Mouse (Mus musculus): Measurements from ENCODE around the gene Cpsf6. TPM values are rescaled to one million over a fixed set of nuclear protein-coding genes. Genes with fewer than 3 reads are reported as not detected.

Cpsf6 gene
- polyA plus RNA-seq, 1 experiment from 2014 or later: 126 TPM

DNA sequence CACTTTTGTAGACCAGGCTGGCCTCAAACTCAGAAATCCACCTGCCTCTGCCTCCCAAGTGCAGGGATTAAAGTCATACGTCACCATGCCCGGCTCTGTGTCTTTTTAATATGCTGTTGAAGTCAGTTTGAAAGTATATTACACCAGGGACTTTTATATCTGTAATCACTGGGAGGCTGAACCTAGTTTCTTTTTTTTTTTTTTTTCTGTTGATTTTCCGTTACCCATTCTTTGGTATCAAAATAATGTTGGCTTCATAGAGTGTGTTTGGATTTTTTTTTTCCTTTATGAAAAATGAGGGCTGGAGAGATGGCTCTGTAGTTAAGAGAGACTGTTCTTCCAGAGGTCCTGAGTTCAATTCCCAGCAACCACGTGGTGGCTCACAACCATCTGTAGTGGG is 5.6 kb upstream of the Cpsf6 start:
- Histone ChIP-seq H3K9ac (no peak overlapping the region), H3K4me3 (no peak overlapping the region), H3K4me1 (replicated peaks) (no peaks in the 10 kb centered on the region), H3K4me2 (no peak overlapping the region), H3K36me3 (no peaks in the 10 kb centered on the region), H3K9me3 (no peaks in the 10 kb centered on the region), H3K27ac (replicated peaks) (no peak overlapping the region), H3K27me3 (no peaks in the 10 kb centered on the region)
- WGBS: 82% methylated on average over 4 of the region's 4 CpGs
- ATAC-seq (ENCODE audit: low FRiP score, low read depth): no peak

DNA sequence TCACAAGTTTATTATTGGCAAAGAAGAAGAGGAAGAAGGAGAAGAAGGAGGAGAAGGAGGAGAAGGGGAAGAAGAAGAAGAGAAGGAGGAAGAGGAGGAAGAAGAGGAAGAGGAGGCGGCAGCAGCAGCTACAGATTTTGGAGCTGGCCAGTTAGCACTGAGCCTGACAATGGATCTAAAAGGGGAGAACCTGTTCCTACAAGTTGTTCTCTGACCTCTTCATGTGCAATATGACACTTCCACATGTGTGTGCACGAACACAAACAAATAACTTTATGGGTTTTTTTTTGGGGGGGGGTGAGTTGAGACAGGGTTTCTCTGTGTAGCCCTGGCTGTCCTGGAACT is 5.2 kb upstream of the Cpsf6 start:
- H3K36me3 ChIP-seq: no peaks in the 10 kb centered on the region
- ATAC-seq (ENCODE audit: low FRiP score, low read depth): no peak
- no peaks in the 10 kb centered on the region for H3K9me3 ChIP-seq
- no peak overlapping the region for H3K4me3 ChIP-seq
- H3K4me2 ChIP-seq: no peak overlapping the region
- 81% methylated on average over 2 of the region's 2 CpGs for WGBS
- no peaks in the 10 kb centered on the region for H3K27me3 ChIP-seq
- no peaks in the 10 kb centered on the region for H3K4me1 ChIP-seq (replicated peaks)
- no peak overlapping the region for H3K27ac ChIP-seq (replicated peaks)
- no peak overlapping the region for H3K9ac ChIP-seq

- H3K4me1 ChIP-seq (replicated peaks): no peaks in the 10 kb centered on the region
- H3K9me3 ChIP-seq: no peaks in the 10 kb centered on the region
- H3K9ac ChIP-seq: no peak overlapping the region
- H3K36me3 ChIP-seq: no peaks in the 10 kb centered on the region
- no peak overlapping the region for H3K4me2 ChIP-seq
- no peak overlapping the region for H3K4me3 ChIP-seq
- WGBS: 83% methylated on average over 4 of the region's 4 CpGs
- H3K27me3 ChIP-seq: no peaks in the 10 kb centered on the region
- no peak overlapping the region for H3K27ac ChIP-seq (replicated peaks)
- no peak for ATAC-seq (ENCODE audit: low FRiP score, low read depth)
Observed at GRCm38 (mm10) chr10:117384386-117385085, 4.7 kb upstream of the Cpsf6 start.

DNA sequence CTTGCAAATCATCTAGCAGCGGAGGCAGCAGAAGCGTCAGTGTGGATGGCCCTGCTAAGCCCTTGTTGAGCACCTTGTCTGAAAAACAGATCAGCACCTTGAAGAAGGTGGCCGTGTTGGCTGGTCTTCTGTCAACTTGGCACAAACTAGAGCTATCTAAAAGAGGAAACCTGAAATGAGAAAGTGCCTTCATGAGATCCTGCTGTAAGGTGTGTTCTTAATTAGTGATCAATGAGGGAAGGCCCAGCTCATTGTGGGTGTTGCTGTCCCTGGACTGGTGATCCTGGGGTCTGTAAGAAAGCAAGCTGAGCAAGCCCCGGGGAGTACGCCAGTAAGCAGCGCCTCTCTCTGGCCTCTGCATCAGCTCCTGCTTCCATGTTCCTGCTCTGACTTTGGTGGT is 4.1 kb upstream of the Cpsf6 start:
- WGBS: 78% methylated on average over 6 of the region's 6 CpGs
- no peaks in the 10 kb centered on the region for H3K36me3 ChIP-seq
- ATAC-seq (ENCODE audit: low FRiP score, low read depth): no peak

GRCm38 (mm10) chr10:117382996-117383550 is 3.3 kb upstream of the Cpsf6 start:
- Histone ChIP-seq H3K4me2 (no peak overlapping the region), H3K27ac (replicated peaks) (no peak overlapping the region), H3K36me3 (no peaks in the 10 kb centered on the region), H3K27me3 (no peaks in the 10 kb centered on the region), H3K4me1 (replicated peaks) (no peaks in the 10 kb centered on the region), H3K4me3 (no peak overlapping the region), H3K9me3 (no peaks in the 10 kb centered on the region), H3K9ac (no peak overlapping the region)
- WGBS: 73% methylated on average over 8 of the region's 8 CpGs
- no peak for ATAC-seq (ENCODE audit: low FRiP score, low read depth)

More for the DNA sequence above, 4.1 kb upstream of the Cpsf6 start:
- Histone ChIP-seq H3K27ac (replicated peaks) (no peak overlapping the region), H3K4me1 (replicated peaks) (no peaks in the 10 kb centered on the region), H3K27me3 (no peaks in the 10 kb centered on the region), H3K4me3 (no peak overlapping the region), H3K4me2 (no peak overlapping the region), H3K9me3 (no peaks in the 10 kb centered on the region), H3K9ac (no peak overlapping the region)

DNA sequence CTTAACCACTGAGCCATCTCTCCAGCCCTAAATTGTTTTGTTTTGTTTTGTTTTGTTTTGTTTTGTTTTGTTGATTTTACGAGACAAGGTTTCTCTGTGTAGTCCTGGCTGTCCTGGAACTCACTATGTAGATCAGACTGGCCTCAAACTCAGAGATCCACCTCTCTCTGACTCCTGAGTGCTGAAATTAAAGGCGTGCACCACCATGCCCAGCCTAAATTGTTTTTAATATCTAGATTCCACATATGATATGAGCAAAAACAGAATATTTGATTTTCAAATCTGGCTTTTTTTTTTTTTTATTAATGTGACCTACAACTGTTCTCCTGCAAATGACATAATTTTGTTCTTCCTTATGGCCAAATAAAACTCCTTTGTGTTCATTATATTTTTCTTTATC is 2.3 kb upstream of the Cpsf6 start:
- Histone ChIP-seq H3K27me3 (no peaks in the 10 kb centered on the region), H3K9me3 (no peaks in the 10 kb centered on the region), H3K36me3 (no peaks in the 10 kb centered on the region), H3K4me1 (replicated peaks) (no peaks in the 10 kb centered on the region), H3K4me3 (no peak overlapping the region), H3K9ac (no peak overlapping the region), H3K4me2 (no peak overlapping the region), H3K27ac (replicated peaks) (no peak overlapping the region)
- WGBS: 82% methylated on average over 2 of the region's 2 CpGs
- no peak for ATAC-seq (ENCODE audit: low FRiP score, low read depth)

DNA sequence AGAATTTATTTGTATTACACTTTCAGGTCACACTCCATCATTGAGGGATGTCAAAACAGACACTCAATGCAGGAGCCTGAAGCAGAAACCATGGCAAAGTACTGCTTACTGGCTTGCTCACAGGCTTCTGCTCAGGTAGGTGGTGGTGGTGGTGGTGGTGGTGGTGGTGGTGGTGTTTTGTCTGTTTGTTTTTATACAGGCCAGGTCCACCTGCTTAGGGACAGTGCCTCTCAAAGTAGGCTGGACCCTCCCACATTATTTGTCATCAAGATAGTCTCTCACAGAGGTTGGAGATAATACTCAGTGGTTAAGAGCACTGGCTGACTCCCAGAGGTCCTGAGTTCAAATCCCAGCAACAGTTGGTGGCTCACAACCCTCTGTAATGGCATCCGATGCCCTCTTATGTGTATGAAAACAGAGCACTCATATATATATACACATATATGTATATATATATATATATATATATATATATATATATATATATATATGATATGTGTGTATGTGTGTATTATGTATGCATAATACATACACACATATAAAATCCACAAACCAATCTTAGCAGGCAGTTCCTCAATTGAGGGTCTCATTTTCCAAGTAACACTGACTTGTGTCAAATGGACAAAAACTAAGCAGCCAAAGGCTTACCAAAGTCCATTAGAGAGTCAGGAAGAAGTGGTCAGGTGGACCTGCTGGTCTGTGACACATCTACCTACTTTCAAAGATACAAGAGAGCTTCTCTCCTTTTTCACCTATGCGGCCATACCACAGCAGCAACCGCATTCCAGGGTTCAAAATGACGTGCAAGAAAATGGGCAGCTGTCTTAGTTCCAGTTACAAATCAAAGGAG is 1.1 kb upstream of the Cpsf6 start:
- Histone ChIP-seq H3K27ac (replicated peaks) (no peak overlapping the region), H3K9me3 (no peaks in the 10 kb centered on the region), H3K4me2 (no peak overlapping the region), H3K4me3 (no peak overlapping the region), H3K4me1 (replicated peaks) (no peaks in the 10 kb centered on the region), H3K36me3 (no peaks in the 10 kb centered on the region), H3K27me3 (no peaks in the 10 kb centered on the region), H3K9ac (no peak overlapping the region)
- ATAC-seq (ENCODE audit: low FRiP score, low read depth): no peak
- 97% methylated on average over 4 of the region's 4 CpGs for WGBS

- no peaks in the 10 kb centered on the region for H3K27me3 ChIP-seq
- H3K4me2 ChIP-seq: no peak overlapping the region
- ATAC-seq (ENCODE audit: low FRiP score, low read depth): no peak
- WGBS: 90% methylated on average over 2 of the region's 2 CpGs
- H3K9me3 ChIP-seq: no peaks in the 10 kb centered on the region
- H3K27ac ChIP-seq (replicated peaks): no peak overlapping the region
- H3K4me1 ChIP-seq (replicated peaks): peaks cover 9% of the 10 kb centered on the region
- H3K36me3 ChIP-seq: no peaks in the 10 kb centered on the region
- no peak overlapping the region for H3K9ac ChIP-seq
- no peak overlapping the region for H3K4me3 ChIP-seq
Observed at GRCm38 (mm10) chr10:117379441-117379840, 374 bp downstream of the Cpsf6 start.

DNA sequence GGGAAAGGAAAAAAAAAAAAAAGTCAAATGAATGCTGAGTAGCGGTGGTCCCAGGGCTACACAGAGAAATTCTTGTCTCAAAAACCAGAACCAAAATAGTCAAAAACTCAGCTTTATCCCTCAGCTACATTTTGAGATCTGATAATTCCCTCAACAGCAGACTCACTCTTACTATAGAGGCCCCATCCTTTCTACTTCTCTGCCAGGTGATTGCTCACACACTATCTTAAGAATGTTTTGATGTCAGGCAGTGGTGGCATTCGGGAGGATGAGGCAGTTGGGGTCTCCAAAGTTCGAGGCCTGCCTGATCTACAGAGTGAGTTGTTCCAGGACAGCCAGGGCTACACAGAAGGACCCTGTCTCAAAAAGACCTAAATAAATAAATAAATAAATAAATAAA is 1.2 kb downstream of the Cpsf6 start:
- Histone ChIP-seq H3K4me3 (no peak overlapping the region), H3K9ac (no peak overlapping the region), H3K9me3 (no peaks in the 10 kb centered on the region), H3K36me3 (no peaks in the 10 kb centered on the region), H3K27ac (replicated peaks) (no peak overlapping the region), H3K4me2 (no peak overlapping the region), H3K27me3 (no peaks in the 10 kb centered on the region), H3K4me1 (replicated peaks) (peaks cover 15% of the 10 kb centered on the region)
- no peak for ATAC-seq (ENCODE audit: low FRiP score, low read depth)
- WGBS: 94% methylated on average over 3 of the region's 3 CpGs

GRCm38 (mm10) chr10:117378291-117378555 is 1.6 kb downstream of the Cpsf6 start:
- no peak for ATAC-seq (ENCODE audit: low FRiP score, low read depth)
- H3K27me3 ChIP-seq: no peaks in the 10 kb centered on the region
- H3K27ac ChIP-seq (replicated peaks): 0 out of 2 replicates have a peak overlapping the region, but pooled peaks have one; percentile 98
- H3K4me1 ChIP-seq (replicated peaks): peaks cover 15% of the 10 kb centered on the region
- no peak overlapping the region for H3K4me2 ChIP-seq
- WGBS: 92% methylated on average over 11 of the region's 11 CpGs
- H3K36me3 ChIP-seq: no peaks in the 10 kb centered on the region
- no peak overlapping the region for H3K4me3 ChIP-seq
- H3K9ac ChIP-seq: no peak overlapping the region
- H3K9me3 ChIP-seq: no peaks in the 10 kb centered on the region

- H3K27me3 ChIP-seq: no peaks in the 10 kb centered on the region
- H3K27ac ChIP-seq (replicated peaks): peak overlapping the region; percentile 98
- no peaks in the 10 kb centered on the region for H3K36me3 ChIP-seq
- H3K4me1 ChIP-seq (replicated peaks): peaks cover 19% of the 10 kb centered on the region
- peak overlapping the region; percentile 57 for H3K9ac ChIP-seq
- no peaks in the 10 kb centered on the region for H3K9me3 ChIP-seq
- ATAC-seq (ENCODE audit: low FRiP score, low read depth): no peak
- H3K4me2 ChIP-seq: peak overlapping the region; percentile 80
- H3K4me3 ChIP-seq: peak overlapping the region; percentile 99
- 17% methylated on average over 16 of the region's 16 CpGs for WGBS
Observed at GRCm38 (mm10) chr10:117377431-117378290, 2.2 kb downstream of the Cpsf6 start.

Measured in hindbrain, embryonic 15.5 days (tissue).